Mouse (Mus musculus) gastrocnemius, adult 2 months (tissue): ENCODE measurements around the gene Acod1. TPM values are rescaled to one million over a fixed set of nuclear protein-coding genes. Genes with fewer than 3 reads are reported as not detected.

Experiments used
- DNase-seq: peaks from one replicate; pipeline ENCODE4 v3.0.0; 2022
- H3K27ac ChIP-seq: fragments of 200-600 bp; 2 replicates; pipeline ENCODE4 v1.8.1; 2022; ENCODE audit warnings: mild to moderate bottlenecking
- H3K4me3 ChIP-seq: fragments of 200-600 bp; 2 replicates; pipeline ENCODE4 v1.8.1; 2022; ENCODE audit warnings: mild to moderate bottlenecking, moderate library complexity
- CTCF ChIP-seq: fragments of 200-600 bp; IDR thresholded peaks from 2 replicates; pipeline ENCODE4 v1.8.1; 2022; ENCODE audit warnings: antibody characterized with exemption, mild to moderate bottlenecking, moderate library complexity
- intact Hi-C: fragments of 180-260 bp; cut with DNase I; formaldehyde crosslinking; loops from one replicate; pipeline ENCODE4 v1.15.1; 2025
- total RNA-seq, 2 experiments: library from RNA; stranded (reverse); gene quantifications; 2 replicates each; pipeline ENCODE4 v1.2.3; 2021

Gene Acod1
- total RNA-seq, 2 experiments from 2014 or later: not detected

- TF ChIP-seq CTCF: no peak
- DNase-seq: no peak
- Histone ChIP-seq H3K27ac (no peak overlapping the region), H3K4me3 (no peak overlapping the region)
- intact Hi-C loops: no loop called here
Measured at GRCm38 (mm10) chr14:103078006-103078912, 31.5 kb downstream of the Acod1 start.

GRCm38 (mm10) chr14:103079209-103079977 is 32.6 kb downstream of the Acod1 start:
- intact Hi-C loops: no loop called here
- no peak for DNase-seq

GRCm38 (mm10) chr14:103085840-103086533 is 39.2 kb downstream of the Acod1 start:
- no peak for TF ChIP-seq CTCF
- Histone ChIP-seq H3K27ac (no peak overlapping the region), H3K4me3 (no peak overlapping the region)
- intact Hi-C loops: loop anchor here (2.0 kb wide), 1 partner anchor 15 kb away; the partner anchor contains the start of gene Cln5
- no peak for DNase-seq

More at GRCm38 (mm10) chr14:103079209-103079977, 32.6 kb downstream of the Acod1 start:
- no peak overlapping the region for H3K4me3 ChIP-seq
- H3K27ac ChIP-seq: no peak overlapping the region
- TF ChIP-seq CTCF: no peak

GRCm38 (mm10) chr14:103086671-103087324 is 40.0 kb downstream of the Acod1 start:
- intact Hi-C loops: loop anchor here (2.0 kb wide), 1 partner anchor 16 kb away; the partner anchor contains the start of gene Cln5
- TF ChIP-seq CTCF: no peak
- no peak for DNase-seq
- Histone ChIP-seq H3K4me3 (no peak overlapping the region), H3K27ac (no peak overlapping the region)

- Histone ChIP-seq H3K4me3 (no peak overlapping the region), H3K27ac (peak overlapping the region; percentile 2; the same call in 1 of the 2 replicates)
- DNase-seq: no peak
- intact Hi-C loops: loop anchor here (2.0 kb wide), 1 partner anchor 17 kb away; the partner anchor contains the start of gene Cln5
- TF ChIP-seq CTCF: no peak
Measured at GRCm38 (mm10) chr14:103087846-103088245, 41.1 kb downstream of the Acod1 start.

GRCm38 (mm10) chr14:103088624-103089023 is 41.8 kb downstream of the Acod1 start:
- Histone ChIP-seq H3K27ac (0 out of 2 replicates have a peak overlapping the region, but pooled peaks have one; percentile 9), H3K4me3 (no peak overlapping the region)
- TF ChIP-seq CTCF: peak; percentile 82
- DNase-seq: peak; percentile 31
- intact Hi-C loops: no loop called here

GRCm38 (mm10) chr14:103093236-103093635 is 46.5 kb downstream of the Acod1 start:
- DNase-seq: no peak
- intact Hi-C loops: no loop called here

GRCm38 (mm10) chr14:103093670-103094069 is 46.9 kb downstream of the Acod1 start:
- TF ChIP-seq CTCF: no peak
- no peak overlapping the region for H3K4me3 ChIP-seq
- H3K27ac ChIP-seq: peak overlapping the region; percentile 29
- intact Hi-C loops: no loop called here
- no peak for DNase-seq

More at GRCm38 (mm10) chr14:103093236-103093635, 46.5 kb downstream of the Acod1 start:
- Histone ChIP-seq H3K4me3 (no peak overlapping the region), H3K27ac (peak overlapping the region; percentile 29)
- TF ChIP-seq CTCF: no peak

GRCm38 (mm10) chr14:103095036-103095435 is 48.3 kb downstream of the Acod1 start:
- Histone ChIP-seq H3K4me3 (no peak overlapping the region), H3K27ac (no peak overlapping the region)
- TF ChIP-seq CTCF: no peak
- intact Hi-C loops: no loop called here
- no peak for DNase-seq

GRCm38 (mm10) chr14:103095826-103096225 is 49.0 kb downstream of the Acod1 start:
- DNase-seq: no peak
- no peak for TF ChIP-seq CTCF
- intact Hi-C loops: no loop called here
- Histone ChIP-seq H3K27ac (peak overlapping the region; percentile 100), H3K4me3 (no peak overlapping the region)

- Histone ChIP-seq H3K27ac (peak overlapping the region; percentile 100), H3K4me3 (peak overlapping the region; percentile 97)
- intact Hi-C loops: no loop called here
- TF ChIP-seq CTCF: no peak
- DNase-seq: no peak
Measured at GRCm38 (mm10) chr14:103096621-103097020, 49.8 kb downstream of the Acod1 start.

- no peak for DNase-seq
- intact Hi-C loops: no loop called here
- peak overlapping the region; percentile 97 for H3K4me3 ChIP-seq
- H3K27ac ChIP-seq: peak overlapping the region; percentile 100
- no peak for TF ChIP-seq CTCF
Measured at GRCm38 (mm10) chr14:103098213-103098586, 51.4 kb downstream of the Acod1 start.
